In genomic region chr9:56880790-56881189, GRCm38 (mm10) we compare ENCODE assay signal across 11 mouse cellular contexts. TPM values are rescaled to one million over a fixed set of nuclear protein-coding genes. Genes with fewer than 3 reads are reported as not detected.
DNase-seq lines count a peak whose midpoint lies in the region; ATAC-seq lines count a peak whose summit lies in the region.
"Had no signal": no experiment of that assay in that cellular context is flagged by ENCODE, and none has a peak within 500 bp of the region (broad histone marks: within the 10 kb centered on the region; RNA-seq: fewer than 3 reads in every experiment).

No protein-coding gene starts in this region.

- H3K36me3 ChIP-seq in forebrain, embryonic 16.5 days (ENCODE audit: control insufficient read depth, insufficient read depth): no peaks in the 10 kb centered on the region
- no peaks in the 10 kb centered on the region for H3K36me3 ChIP-seq in forebrain, embryonic 12.5 days (replicated peaks)
- H3K36me3 ChIP-seq in kidney, embryonic 15.5 days: peaks cover 16% of the 10 kb centered on the region
- H3K36me3 ChIP-seq in embryonic facial prominence, embryonic 10.5 days (replicated peaks): no peaks in the 10 kb centered on the region
- H3K36me3 ChIP-seq in limb, embryonic 10.5 days: peaks cover 6% of the 10 kb centered on the region; the same call in 1 of the 2 replicates
- no peaks in the 10 kb centered on the region for H3K36me3 ChIP-seq in liver, embryonic 11.5 days (ENCODE audit: control insufficient read depth, insufficient read depth, low read length)

- WGBS in forebrain, embryonic 16.5 days: 66% methylated on average over 9 of the region's 9 CpGs
- WGBS in forebrain, embryonic 12.5 days: 60% methylated on average over 9 of the region's 9 CpGs
- 44% methylated on average over 9 of the region's 9 CpGs for WGBS in kidney, embryonic 15.5 days
- WGBS in embryonic facial prominence, embryonic 10.5 days: 48% methylated on average over 9 of the region's 9 CpGs
- 55% methylated on average over 9 of the region's 9 CpGs for WGBS in limb, embryonic 10.5 days
- 60% methylated on average over 9 of the region's 9 CpGs for WGBS in liver, embryonic 11.5 days

- peak; percentile 32; the same call in 1 of the 2 replicates for ATAC-seq in forebrain, embryonic 16.5 days
- ATAC-seq in forebrain, embryonic 12.5 days (ENCODE audit: low FRiP score): no peak
- no peak for ATAC-seq in kidney, embryonic 15.5 days (replicated peaks; ENCODE audit: low FRiP score)
- no peak for ATAC-seq in liver, embryonic 11.5 days (replicated peaks; ENCODE audit: low FRiP score)

- DNase-seq in kidney, postnatal 10 days: no peak
- DNase-seq in embryonic facial prominence, embryonic 10.5 days (ENCODE audit: low spot score): peak; percentile 43
- DNase-seq in limb, embryonic 10.5 days (ENCODE audit: low spot score): no peak
- no peak for DNase-seq in liver, embryonic 11.5 days (ENCODE audit: low spot score)
- no peak for DNase-seq in left cerebral cortex, adult 18-20 months (ENCODE audit: low spot score in 2 of 2)
- DNase-seq: kidney, adult 2 months; lung, adult 18-20 months; midbrain, embryonic 14.5 days had no signal

- H3K9ac ChIP-seq in forebrain, embryonic 16.5 days (replicated peaks; ENCODE audit: low read depth, low read length): no peak overlapping the region
- H3K9ac ChIP-seq in forebrain, embryonic 12.5 days: no peak overlapping the region
- no peak overlapping the region for H3K9ac ChIP-seq in kidney, embryonic 15.5 days
- no peak overlapping the region for H3K9ac ChIP-seq in liver, embryonic 11.5 days (ENCODE audit: low read depth, low read length)

- H3K4me1 ChIP-seq in forebrain, embryonic 16.5 days (replicated peaks; ENCODE audit: control insufficient read depth, insufficient read depth, low read length): no peaks in the 10 kb centered on the region; the same call in 1 of the 2 replicates
- no peaks in the 10 kb centered on the region; the same call in 1 of the 2 replicates for H3K4me1 ChIP-seq in forebrain, embryonic 12.5 days
- H3K4me1 ChIP-seq in kidney, embryonic 15.5 days: peaks cover 58% of the 10 kb centered on the region
- H3K4me1 ChIP-seq in embryonic facial prominence, embryonic 10.5 days: peaks cover 35% of the 10 kb centered on the region
- H3K4me1 ChIP-seq in limb, embryonic 10.5 days: peaks cover 40% of the 10 kb centered on the region
- no peaks in the 10 kb centered on the region for H3K4me1 ChIP-seq in liver, embryonic 11.5 days (replicated peaks; ENCODE audit: control insufficient read depth, insufficient read depth, low read length)

- no peak overlapping the region for H3K27ac ChIP-seq in forebrain, embryonic 16.5 days (ENCODE audit: low read length)
- no peak overlapping the region for H3K27ac ChIP-seq in forebrain, embryonic 12.5 days
- H3K27ac ChIP-seq in kidney, embryonic 15.5 days: peak overlapping the region; percentile 41; the same call in 1 of the 2 replicates
- peak overlapping the region; percentile 69 for H3K27ac ChIP-seq in embryonic facial prominence, embryonic 10.5 days (replicated peaks)
- peak overlapping the region; percentile 83 for H3K27ac ChIP-seq in limb, embryonic 10.5 days
- H3K27ac ChIP-seq in liver, embryonic 11.5 days (ENCODE audit: low read depth, low read length): no peak overlapping the region

- no peaks in the 10 kb centered on the region for H3K27me3 ChIP-seq in forebrain, embryonic 16.5 days (replicated peaks; ENCODE audit: control insufficient read depth, insufficient read depth, low read length)
- no peaks in the 10 kb centered on the region for H3K27me3 ChIP-seq in forebrain, embryonic 12.5 days
- H3K27me3 ChIP-seq in kidney, embryonic 15.5 days: no peaks in the 10 kb centered on the region
- peaks cover 5% of the 10 kb centered on the region; the same call in 1 of the 2 replicates for H3K27me3 ChIP-seq in embryonic facial prominence, embryonic 10.5 days (replicated peaks; ENCODE audit: low read depth, poor library complexity, severe bottlenecking)
- peaks cover 4% of the 10 kb centered on the region; the same call in 1 of the 2 replicates for H3K27me3 ChIP-seq in limb, embryonic 10.5 days (ENCODE audit: low read depth, poor library complexity, severe bottlenecking)
- no peaks in the 10 kb centered on the region; the same call in 1 of the 2 replicates for H3K27me3 ChIP-seq in liver, embryonic 11.5 days (replicated peaks; ENCODE audit: control insufficient read depth, insufficient read depth, low read length)

- no peak overlapping the region for H3K4me2 ChIP-seq in forebrain, embryonic 16.5 days (ENCODE audit: low read length)
- no peak overlapping the region for H3K4me2 ChIP-seq in forebrain, embryonic 12.5 days
- no peak overlapping the region for H3K4me2 ChIP-seq in kidney, embryonic 15.5 days
- H3K4me2 ChIP-seq in liver, embryonic 11.5 days: no peak overlapping the region

- no peak overlapping the region for H3K4me3 ChIP-seq in forebrain, embryonic 16.5 days (replicated peaks; ENCODE audit: low read length)
- H3K4me3 ChIP-seq in forebrain, embryonic 12.5 days (replicated peaks): no peak overlapping the region
- no peak overlapping the region for H3K4me3 ChIP-seq in kidney, embryonic 15.5 days (replicated peaks)
- H3K4me3 ChIP-seq in embryonic facial prominence, embryonic 10.5 days: no peak overlapping the region
- no peak overlapping the region for H3K4me3 ChIP-seq in limb, embryonic 10.5 days
- no peak overlapping the region for H3K4me3 ChIP-seq in liver, embryonic 11.5 days (ENCODE audit: low read depth, low read length)

- no peaks in the 10 kb centered on the region for H3K9me3 ChIP-seq in forebrain, embryonic 16.5 days (ENCODE audit: control insufficient read depth, low read length)
- H3K9me3 ChIP-seq in forebrain, embryonic 12.5 days: no peaks in the 10 kb centered on the region
- H3K9me3 ChIP-seq in kidney, embryonic 15.5 days (replicated peaks): no peaks in the 10 kb centered on the region
- H3K9me3 ChIP-seq in embryonic facial prominence, embryonic 10.5 days: no peaks in the 10 kb centered on the region
- no peaks in the 10 kb centered on the region for H3K9me3 ChIP-seq in limb, embryonic 10.5 days (replicated peaks)
- H3K9me3 ChIP-seq in liver, embryonic 11.5 days (ENCODE audit: control insufficient read depth, low read length): no peaks in the 10 kb centered on the region

RNA-seq across cellular contexts. Expression of gene Cspg4, which starts 16.0 kb away (rescaled TPM):
- 7.2 and 8.0 TPM in 2 replicates for polyA plus RNA-seq in forebrain, embryonic 16.5 days (2015; fragmentation: Nextera tagmentation; extraction: Ambion mirVana)
- polyA plus RNA-seq in forebrain, embryonic 12.5 days (2016; fragmentation: Nextera tagmentation; extraction: Ambion mirVana): 3.0 and 3.8 TPM in 2 replicates
- polyA plus RNA-seq in kidney, embryonic 15.5 days (2015; fragmentation: Nextera tagmentation; extraction: Ambion mirVana): 25.0 and 26.5 TPM in 2 replicates
- polyA plus RNA-seq in embryonic facial prominence, embryonic 10.5 days (2016; fragmentation: Nextera tagmentation; extraction: Ambion mirVana): 2.2 and 2.5 TPM in 2 replicates
- polyA plus RNA-seq in limb, embryonic 10.5 days (2016; fragmentation: Nextera tagmentation; extraction: Ambion mirVana): 2.1 and 5.0 TPM in 2 replicates
- 1.1 and 1.3 TPM in 2 replicates for polyA plus RNA-seq in liver, embryonic 11.5 days (2014; fragmentation: Nextera tagmentation; extraction: Ambion mirVana)
- total RNA-seq in left cerebral cortex, adult 18-20 months (2021): 10 to 100 TPM; 11.1 to 12.9 TPM

RNA-seq across cellular contexts. Expression of gene Odf3l1, which starts 16.3 kb away (rescaled TPM):
- not detected in 2 replicates for polyA plus RNA-seq in forebrain, embryonic 16.5 days (2015; fragmentation: Nextera tagmentation; extraction: Ambion mirVana)
- polyA plus RNA-seq in forebrain, embryonic 12.5 days (2016; fragmentation: Nextera tagmentation; extraction: Ambion mirVana): not detected in 2 replicates
- polyA plus RNA-seq in kidney, embryonic 15.5 days (2015; fragmentation: Nextera tagmentation; extraction: Ambion mirVana): 0.17 and 0.22 TPM in 2 replicates
- not detected in 2 replicates for polyA plus RNA-seq in embryonic facial prominence, embryonic 10.5 days (2016; fragmentation: Nextera tagmentation; extraction: Ambion mirVana)
- polyA plus RNA-seq in limb, embryonic 10.5 days (2016; fragmentation: Nextera tagmentation; extraction: Ambion mirVana): 0.35 TPM in 1 of 2 replicates, not detected in the other
- polyA plus RNA-seq in liver, embryonic 11.5 days (2014; fragmentation: Nextera tagmentation; extraction: Ambion mirVana): 0.17 TPM in 1 of 2 replicates, not detected in the other
- not detected for total RNA-seq in left cerebral cortex, adult 18-20 months (2021)
- polyA plus RNA-seq: midbrain, embryonic 14.5 days had no signal

RNA-seq across cellular contexts. Expression of gene Snx33, which starts 47.4 kb away (rescaled TPM):
- polyA plus RNA-seq in forebrain, embryonic 16.5 days (2015; fragmentation: Nextera tagmentation; extraction: Ambion mirVana): 2.2 and 3.1 TPM in 2 replicates
- 6.0 and 6.2 TPM in 2 replicates for polyA plus RNA-seq in forebrain, embryonic 12.5 days (2016; fragmentation: Nextera tagmentation; extraction: Ambion mirVana)
- polyA plus RNA-seq in kidney, embryonic 15.5 days (2015; fragmentation: Nextera tagmentation; extraction: Ambion mirVana): 9.2 and 10.5 TPM in 2 replicates
- polyA plus RNA-seq in embryonic facial prominence, embryonic 10.5 days (2016; fragmentation: Nextera tagmentation; extraction: Ambion mirVana): 10.4 and 11.1 TPM in 2 replicates
- polyA plus RNA-seq in limb, embryonic 10.5 days (2016; fragmentation: Nextera tagmentation; extraction: Ambion mirVana): 9.3 and 11.6 TPM in 2 replicates
- polyA plus RNA-seq in liver, embryonic 11.5 days (2014; fragmentation: Nextera tagmentation; extraction: Ambion mirVana): 3.8 and 3.9 TPM in 2 replicates
- total RNA-seq in left cerebral cortex, adult 18-20 months (2021): 1 to 10 TPM; 6.8 to 7.4 TPM

RNA-seq across cellular contexts. Expression of gene Imp3, which starts 56.5 kb away (rescaled TPM):
- polyA plus RNA-seq in forebrain, embryonic 16.5 days (2015; fragmentation: Nextera tagmentation; extraction: Ambion mirVana): 79.4 and 81.1 TPM in 2 replicates
- 69.6 and 71.4 TPM in 2 replicates for polyA plus RNA-seq in forebrain, embryonic 12.5 days (2016; fragmentation: Nextera tagmentation; extraction: Ambion mirVana)
- 90.8 and 93.7 TPM in 2 replicates for polyA plus RNA-seq in kidney, embryonic 15.5 days (2015; fragmentation: Nextera tagmentation; extraction: Ambion mirVana)
- polyA plus RNA-seq in embryonic facial prominence, embryonic 10.5 days (2016; fragmentation: Nextera tagmentation; extraction: Ambion mirVana): 66.3 and 69.3 TPM in 2 replicates
- 70.5 and 77.9 TPM in 2 replicates for polyA plus RNA-seq in limb, embryonic 10.5 days (2016; fragmentation: Nextera tagmentation; extraction: Ambion mirVana)
- 105 and 110 TPM in 2 replicates for polyA plus RNA-seq in liver, embryonic 11.5 days (2014; fragmentation: Nextera tagmentation; extraction: Ambion mirVana)
- total RNA-seq in left cerebral cortex, adult 18-20 months (2021): 10 to 100 TPM; 47.6 to 52.3 TPM

Comparison
In these comparisons a context has a peak if more than half of its experiments do, and no peak if none do; other contexts are left out.
1. H3K27ac ChIP-seq: peak in kidney, embryonic 15.5 days (single experiment), embryonic facial prominence, embryonic 10.5 days (single experiment) and limb, embryonic 10.5 days (single experiment); none in forebrain, embryonic 16.5 days (single experiment), forebrain, embryonic 12.5 days (single experiment) and liver, embryonic 11.5 days (single experiment).